Comparison of ENCODE assay signal across 7 mouse cellular contexts in the genomic region with DNA sequence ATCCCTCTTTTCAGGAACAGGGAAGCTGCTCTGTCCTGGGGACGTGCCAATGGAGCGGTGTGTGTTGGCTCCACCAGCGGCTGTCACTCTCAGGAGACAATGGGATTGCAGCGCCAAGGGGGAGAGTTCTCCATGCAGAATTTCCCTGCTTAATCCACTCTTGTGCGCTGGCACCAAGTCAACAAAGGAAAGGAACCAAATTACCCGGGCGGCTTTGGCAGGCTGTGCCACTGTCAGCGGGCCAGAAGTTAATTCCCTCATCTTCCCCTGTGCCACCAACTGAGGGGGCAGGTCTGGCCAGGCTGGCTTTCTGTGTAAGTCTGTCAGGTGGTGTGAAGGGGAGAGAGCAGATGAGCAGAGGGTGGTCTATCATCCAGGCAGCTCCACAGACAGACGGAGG.
DNase-seq lines count a peak whose midpoint lies in the region; ATAC-seq lines count a peak whose summit lies in the region.

No protein-coding gene starts in this region.

- ATAC-seq in frontal cortex, adult (ENCODE audit: low TSS enrichment): 0 out of 2 replicates have a peak, but pooled peaks have one; percentile 5

- peak; percentile 60 for DNase-seq in adrenal gland, postnatal 14 days
- peak; percentile 76 for DNase-seq in brain, embryonic 18.5 days (ENCODE audit: low read depth, low spot score)
- DNase-seq in kidney, postnatal 10 days: peak; percentile 45
- DNase-seq in lung, postnatal 36 days: peak; percentile 49
- DNase-seq in testis, postnatal 14 days (ENCODE audit: low spot score): peak; percentile 11
- DNase-seq in T-cell, adult 2 months (ENCODE audit: low spot score): no peak
